Mouse (Mus musculus): ENCODE results near the gene Myo1g.
"Not testable (repeated sequence)": the region's sequence is repeated elsewhere in the genome, so short reads cannot be mapped to it uniquely, and the experiment has no call there.

Myo1g gene

DNA sequence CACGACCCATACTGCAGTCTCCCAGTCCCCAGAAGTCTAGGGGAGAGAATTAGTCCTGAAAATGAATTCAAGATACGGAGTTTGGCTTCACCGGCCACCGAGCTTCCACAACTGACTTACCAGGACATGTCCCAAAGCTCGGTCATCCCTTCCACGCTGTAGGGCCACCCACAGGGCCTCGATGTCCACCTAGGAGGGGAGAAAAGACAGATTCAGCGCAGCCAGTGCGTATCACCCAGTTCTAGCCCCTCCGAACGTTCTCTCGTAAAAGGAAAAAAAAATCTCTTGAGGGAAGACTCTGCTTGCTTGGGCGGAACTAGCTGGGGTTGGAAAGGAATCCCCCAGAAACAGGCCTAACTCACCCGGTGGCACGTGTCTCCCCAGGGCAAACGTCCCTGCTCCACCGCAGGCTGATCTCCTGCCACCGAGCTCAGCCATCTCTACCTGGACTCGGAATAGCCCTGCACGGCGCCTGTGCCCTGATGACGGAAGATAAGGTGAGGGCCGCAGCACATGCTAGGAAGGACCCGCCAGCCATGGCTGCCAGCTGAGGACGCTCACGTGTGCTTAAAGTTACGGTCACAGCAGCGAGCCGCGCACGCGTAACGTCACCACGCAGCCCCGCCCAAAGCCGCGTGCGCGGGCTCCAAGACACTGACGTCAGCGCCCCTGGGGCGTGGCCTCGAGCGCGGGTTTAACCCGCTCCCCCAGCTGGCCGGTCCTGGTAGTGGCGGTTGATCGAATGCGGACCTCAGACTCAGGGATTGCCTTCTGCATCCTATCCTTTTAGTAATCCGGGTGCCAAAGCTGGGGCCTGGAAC lies 7.6 kb upstream of the Myo1g start:
- peak; percentile 99 for DNase-seq

DNA sequence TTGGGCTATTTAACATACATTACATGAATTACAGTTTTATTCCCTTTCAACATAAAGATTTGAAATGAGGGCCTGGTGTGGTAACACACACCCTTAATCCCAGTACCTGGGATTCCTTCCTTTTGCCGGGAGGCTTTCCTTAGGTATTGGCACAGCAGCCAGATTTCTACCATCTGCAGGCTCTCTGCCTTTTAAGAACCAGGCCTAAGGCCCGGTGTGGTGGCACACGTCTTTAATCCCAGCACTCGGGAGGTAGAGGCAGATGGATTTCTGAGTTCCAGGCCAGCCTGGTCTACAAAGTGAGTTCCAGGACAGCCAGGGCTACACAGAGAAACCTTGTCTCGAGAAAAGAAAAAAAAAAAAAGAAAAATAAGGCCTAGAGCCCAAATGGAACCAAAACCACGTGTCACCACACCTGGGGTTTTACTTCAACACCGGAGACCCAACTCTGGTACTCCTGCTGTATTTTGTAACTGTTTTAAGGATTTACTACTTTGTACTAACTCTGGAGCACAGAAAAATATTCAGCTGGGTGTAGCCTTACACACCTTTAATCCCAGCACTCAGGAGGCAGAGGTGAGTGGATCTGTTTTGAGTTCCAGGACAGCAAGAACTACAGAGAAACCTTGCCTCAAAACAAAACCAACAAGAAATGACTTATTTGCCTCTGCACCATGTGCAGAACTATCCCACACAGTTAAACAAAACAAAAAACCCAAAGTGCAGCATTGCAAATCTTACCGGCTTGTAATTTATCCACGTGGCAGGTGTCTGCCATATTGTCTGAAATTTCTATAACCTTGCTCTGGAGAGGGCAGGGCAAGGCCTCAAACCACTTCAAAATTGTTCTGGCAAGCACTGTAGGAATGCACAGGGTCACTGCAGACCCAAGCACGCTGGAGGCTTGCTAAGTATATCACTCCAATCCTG lies 6.8 kb upstream of the Myo1g start:
- DNase-seq: no peak

DNA sequence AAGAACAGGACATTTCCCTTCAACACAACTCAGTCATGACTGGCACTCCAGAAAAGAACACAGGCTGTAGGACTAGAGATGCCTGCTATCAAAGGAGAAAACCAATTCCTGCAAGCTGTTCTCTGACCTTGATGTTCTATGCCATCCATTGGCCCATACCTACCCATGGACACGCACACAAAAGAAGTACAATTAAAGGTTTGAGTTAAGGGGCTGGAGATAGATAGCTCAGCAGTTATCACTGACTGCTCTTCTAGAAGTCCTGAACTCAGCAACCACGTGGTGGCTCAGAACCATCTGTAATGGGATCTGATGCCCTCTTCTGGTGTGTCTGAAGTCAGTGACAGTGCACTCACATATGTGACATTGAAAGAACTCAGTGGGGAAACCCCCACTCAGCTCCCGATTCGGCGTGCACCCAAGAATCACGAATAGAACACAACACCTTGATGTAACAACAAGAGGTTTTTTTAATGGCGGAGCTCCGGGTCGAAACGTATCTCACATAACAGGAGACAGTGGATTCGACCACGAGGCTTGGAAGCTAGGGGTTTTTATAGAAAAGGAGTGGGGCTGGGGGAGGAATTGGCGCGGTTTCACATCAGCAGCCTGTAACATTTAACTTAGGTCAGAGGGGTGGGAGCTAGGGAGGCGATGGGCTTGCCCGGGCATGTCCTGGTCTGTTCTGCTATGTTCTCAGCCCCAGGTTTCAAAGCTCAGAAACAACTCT lies 5.9 kb upstream of the Myo1g start:
- DNase-seq: not testable (repeated sequence)

DNA sequence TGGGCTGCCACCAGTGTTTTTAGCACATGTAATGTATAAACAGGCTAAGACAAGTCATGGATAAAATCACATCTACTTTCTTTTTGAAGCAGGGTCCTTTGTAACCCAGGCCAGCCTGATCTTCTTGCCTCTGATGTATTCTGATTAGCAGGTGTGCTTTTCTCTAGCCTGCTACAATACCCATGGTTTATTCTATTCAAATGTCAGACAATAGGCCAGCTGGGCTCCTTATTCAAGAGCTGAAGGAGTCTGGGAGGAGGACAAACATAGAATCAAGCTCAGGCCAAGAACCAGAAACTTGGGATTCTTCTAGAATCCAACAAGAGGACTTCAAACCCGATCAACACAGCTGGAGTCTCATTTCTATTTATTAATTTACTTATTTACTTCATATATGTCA lies 4.5 kb upstream of the Myo1g start:
- no peak for DNase-seq

DNA sequence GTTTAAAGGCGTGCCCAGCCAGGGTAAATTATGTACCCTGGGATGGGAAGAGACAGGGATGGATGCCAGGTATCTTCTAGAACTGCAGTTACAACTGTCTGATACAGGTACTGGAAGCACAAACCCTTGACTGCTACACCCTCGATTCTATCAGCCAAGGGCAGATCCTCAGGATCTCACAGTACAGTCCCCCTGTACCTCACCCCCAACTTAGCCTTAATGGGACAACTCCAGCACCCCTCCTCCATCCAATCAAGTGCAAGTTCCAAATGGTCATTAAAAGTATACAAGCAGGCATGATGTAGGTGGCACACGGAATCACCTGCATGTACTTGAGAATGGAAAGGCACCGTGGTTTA lies 4.1 kb upstream of the Myo1g start:
- no peak for DNase-seq

DNA sequence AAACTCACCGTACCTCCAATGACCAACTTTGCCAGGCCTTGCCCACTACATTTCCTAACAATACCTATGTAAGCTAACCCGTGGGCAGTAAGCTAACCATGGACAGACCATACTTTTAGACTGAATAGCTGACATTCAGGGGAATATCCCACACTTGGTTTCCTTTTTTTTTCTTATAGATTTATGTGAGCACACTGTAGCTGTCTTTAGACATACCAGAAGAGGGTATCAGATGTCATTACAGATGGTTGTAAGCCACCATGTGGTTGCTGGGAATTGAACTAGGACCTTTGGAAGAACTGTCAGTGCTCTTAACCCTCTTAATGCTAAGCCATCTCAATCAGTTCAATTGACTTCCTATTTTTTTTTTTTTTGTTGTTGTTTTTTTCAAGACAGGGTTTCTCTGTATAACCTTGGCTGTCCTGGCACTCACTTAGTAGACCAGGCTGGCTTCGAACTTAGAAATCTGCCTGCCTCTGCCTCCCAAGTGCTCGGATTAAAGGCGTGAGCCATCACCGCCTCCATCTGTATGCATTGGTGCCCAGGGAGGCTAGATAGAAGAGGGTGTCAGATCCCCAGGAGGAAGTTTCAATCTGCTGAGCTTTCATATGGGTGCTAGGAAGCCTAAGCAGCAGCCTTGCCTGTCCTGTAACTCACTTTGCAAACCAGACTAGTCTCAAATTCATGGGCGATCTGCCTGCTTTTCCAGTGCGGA lies 3.6 kb upstream of the Myo1g start:
- DNase-seq: no peak

DNA sequence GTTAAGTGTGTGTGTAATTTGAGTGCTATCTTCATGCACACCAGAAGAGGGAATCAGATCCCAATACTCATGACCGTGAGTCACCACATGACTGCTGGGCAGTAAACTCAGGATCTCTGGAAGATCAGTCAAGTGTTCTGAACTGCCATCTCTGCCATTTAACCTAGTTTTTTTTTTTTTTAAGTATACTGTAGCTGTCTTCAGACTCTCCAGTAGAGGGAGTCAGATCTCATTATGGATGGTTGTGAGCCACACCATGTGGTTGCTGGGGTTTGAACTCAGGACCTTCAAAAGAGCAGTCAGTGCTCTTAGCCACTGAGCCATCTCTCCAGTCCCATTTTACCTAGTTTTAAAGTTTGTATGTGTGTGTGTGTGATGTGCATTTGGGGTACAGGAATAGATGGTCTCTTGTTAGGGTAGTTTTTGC lies 2.9 kb upstream of the Myo1g start:
- no peak for DNase-seq

DNA sequence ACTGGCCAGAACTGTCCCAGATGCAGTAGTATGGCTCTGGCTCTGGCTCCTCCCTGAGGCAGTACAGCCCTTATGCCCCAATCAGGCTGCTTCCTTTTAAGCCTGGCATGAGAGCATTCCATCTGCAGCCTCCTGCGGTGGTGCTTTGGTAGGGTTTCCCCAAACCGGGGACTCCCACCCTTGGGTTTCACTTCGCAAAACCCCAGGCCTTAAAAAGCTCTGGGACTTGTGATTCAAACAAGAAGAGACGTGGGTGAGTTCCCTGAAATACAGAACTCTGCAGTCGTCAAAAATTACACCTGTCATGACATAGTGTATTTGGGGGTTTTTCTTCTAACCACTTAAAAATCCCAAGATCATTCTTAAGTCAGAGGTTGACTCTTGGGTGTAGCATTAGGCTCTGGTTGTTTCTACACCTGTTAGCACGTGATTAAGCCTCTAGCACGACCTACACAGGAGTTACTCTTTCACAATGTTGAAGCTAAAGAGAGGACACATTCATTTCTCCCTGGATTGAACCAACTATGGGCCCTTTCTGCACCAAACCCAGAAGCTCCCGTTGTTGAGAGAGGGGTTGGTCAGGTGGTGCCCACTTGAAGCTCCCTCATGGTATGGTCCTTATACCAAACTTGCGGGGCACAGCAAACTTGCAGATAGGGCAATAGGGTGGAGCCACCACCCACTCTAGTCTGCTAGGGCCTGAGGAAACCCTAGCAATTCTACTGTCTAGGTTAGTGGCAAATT lies 2.2 kb upstream of the Myo1g start:
- no peak for DNase-seq

DNA sequence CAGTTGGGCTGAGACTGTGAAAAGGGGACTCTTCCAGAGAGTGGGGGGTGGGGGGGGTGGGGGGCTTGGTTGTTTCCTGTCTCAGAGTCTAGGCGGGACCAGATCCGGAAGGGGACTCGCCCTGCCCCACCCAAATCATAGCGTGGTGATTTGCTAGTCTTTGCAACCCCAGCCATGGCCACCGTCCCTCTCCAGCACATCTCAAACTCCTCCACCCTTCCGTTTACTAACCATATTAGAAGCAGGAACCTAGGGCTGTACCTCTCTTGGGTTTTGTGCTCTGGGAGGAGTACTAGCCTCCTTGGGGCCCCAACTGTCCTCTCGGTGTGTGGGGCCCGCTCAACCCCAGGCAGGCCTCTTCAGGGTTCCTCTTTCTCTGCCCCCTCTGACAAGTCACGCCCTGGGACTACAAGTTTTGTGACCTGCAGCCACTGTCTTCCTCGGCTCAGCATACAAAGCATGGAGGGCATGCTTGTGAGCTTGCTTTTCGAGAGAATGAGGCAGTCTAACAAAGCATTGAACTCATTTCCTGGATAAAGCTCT lies 1.2 kb downstream of the Myo1g start:
- no peak for DNase-seq

DNA sequence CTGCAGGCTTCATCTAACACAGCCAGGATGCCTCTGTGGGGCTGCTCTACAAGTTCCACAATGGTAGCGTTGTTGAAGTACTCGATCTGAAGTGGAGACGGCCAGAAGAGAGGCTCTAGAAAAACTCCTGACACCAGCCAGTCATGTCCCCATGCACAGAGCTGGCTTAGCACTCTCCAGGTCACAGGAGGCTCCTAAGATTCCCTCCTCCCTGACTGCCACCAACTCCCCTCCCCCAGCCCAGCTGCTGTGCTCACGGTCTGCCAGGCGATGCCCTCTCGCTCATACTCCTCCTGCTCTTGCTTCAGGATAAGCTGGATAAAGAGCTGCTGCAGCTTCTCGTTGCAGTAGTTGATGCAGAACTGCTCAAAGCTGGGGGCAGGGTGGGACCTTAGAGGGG lies 5.9 kb downstream of the Myo1g start:
- DNase-seq: no peak

DNA sequence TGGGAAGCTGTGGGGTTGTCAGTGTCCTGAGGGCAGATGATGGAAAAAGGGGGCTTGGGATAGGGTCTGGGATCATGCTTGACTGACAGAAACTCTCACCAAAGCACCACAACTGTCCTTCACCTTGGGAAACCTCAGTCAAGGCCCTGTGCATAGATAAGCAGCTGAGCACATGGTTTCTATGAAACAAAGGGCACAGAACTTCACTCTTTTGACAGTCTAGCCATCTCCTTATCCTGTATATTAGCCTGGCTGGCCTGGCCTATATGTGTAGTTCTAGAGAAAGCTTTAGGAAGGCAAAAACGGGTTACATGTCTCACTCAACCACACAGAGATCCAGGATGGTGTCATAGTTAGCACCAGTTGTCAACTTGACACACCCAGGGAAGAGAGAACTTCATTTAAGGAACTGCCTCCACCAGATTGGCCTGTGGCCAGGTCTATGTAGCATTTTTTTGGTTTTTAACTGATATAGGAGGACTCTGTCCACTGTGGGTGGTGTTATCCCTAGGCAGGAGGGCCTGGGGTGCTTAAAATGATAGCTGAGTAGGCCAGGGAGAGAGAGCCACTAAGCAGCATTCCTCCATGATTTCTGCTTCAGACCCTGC lies 12.4 kb downstream of the Myo1g start:
- DNase-seq: no peak

DNA sequence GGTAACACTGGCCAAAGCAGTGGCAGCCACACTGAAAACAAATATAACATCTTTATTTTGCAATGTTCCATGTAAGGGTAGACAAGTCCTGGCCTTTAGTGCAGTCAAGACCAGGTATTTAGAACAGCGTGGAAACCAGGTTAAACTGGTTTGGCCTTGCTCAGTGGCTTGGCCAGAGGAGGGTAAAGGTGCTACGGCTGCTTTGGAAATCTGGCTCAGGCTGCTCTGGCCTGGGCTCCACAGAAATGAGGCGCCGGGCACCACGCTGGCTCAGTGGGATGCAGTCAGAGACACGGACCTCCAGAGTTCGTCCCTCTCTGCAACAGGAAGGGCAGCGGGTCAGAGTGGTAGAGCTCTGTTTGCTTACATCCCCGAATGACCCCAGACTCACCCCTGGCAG lies 14.2 kb downstream of the Myo1g start:
- DNase-seq: no peak

DNA sequence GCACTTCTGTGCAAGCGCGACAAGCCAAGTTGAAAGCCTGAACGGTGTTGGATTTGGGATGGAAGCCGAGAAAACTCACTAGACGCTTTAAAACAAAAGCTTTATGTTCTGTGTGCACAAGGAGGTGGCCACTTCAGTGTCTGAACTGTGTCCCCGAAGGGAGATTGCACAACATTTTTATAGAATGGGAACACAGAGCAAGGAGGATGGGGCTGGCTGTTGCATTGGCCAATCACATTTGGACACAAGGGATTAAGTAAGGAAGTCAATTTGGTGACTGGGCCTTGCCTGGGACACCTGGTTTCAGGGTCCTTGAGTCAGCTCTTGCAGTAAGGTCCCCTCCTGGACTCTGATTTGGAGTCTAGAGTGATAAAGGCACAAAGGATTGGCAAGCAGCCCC lies 16.1 kb downstream of the Myo1g start:
- DNase-seq: no peak

DNA sequence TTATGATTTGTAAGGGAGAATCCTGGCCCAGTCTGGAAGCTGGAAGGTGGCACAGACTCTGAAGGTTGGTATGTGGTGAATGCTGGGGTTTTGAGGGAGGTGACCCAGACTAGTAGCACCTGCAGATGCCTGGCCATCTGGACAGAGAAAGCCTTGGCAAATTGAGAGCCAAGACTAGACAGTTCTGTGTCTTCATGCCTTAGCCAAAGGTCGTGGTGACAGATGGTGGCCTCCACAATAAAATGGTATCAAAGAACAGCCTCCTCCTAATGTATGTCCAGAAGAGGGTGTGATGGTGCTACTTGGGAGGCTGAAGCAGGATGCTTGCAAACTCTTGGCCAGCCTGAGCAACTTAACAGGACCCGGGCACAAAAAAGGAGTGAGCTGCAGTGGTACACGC lies 16.5 kb downstream of the Myo1g start:
- DNase-seq: peak; percentile 72

DNA sequence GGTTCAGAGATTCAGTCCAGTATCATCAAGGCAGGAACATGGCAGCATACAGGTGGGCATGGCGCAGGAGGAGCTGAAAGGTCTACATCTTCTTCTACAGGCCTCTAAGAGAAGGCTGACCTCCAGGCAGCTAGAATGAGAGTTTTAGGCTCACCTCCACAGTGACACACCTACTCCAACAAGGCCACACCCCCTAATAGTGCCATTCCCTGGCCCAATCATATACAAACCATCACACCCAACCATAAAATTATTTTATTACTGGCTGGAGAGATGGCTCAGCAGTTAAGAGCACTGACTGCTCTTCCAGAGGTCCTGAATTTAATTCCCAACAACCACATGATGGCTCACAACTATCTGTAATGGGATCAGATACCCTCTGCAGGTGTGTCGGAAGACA lies 18.3 kb downstream of the Myo1g start:
- DNase-seq: no peak

DNA sequence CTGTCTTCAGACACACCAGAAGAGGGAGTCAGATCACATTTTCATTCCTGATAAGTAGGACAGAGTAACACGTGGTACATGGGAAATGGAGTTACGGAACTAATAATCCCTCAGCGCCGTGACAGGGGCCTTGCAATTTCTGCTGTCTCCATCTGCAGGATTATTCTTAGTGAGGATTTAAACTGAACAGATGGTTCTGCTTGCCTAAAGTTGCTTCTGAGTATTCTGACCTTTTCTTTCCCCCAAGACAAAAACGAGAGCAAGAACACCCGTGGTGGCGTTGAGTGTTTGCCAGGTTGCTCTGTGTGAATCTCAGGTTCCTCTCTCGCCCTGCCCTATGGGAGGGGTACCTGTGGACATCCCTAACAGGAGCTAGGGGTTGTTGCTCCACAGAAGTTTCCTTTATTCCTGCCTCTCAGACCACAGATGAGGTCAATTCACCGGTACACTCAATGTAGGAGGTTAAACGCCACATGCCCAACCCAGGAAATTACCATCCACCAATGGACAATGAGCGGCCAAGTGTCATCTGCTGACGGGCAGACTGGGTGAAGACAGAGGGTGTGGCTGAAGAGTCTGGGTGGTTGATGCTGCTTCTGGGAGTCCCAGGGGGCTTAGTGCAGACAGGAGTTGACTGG lies 23.3 kb downstream of the Myo1g start:
- DNase-seq: peak; percentile 54

DNA sequence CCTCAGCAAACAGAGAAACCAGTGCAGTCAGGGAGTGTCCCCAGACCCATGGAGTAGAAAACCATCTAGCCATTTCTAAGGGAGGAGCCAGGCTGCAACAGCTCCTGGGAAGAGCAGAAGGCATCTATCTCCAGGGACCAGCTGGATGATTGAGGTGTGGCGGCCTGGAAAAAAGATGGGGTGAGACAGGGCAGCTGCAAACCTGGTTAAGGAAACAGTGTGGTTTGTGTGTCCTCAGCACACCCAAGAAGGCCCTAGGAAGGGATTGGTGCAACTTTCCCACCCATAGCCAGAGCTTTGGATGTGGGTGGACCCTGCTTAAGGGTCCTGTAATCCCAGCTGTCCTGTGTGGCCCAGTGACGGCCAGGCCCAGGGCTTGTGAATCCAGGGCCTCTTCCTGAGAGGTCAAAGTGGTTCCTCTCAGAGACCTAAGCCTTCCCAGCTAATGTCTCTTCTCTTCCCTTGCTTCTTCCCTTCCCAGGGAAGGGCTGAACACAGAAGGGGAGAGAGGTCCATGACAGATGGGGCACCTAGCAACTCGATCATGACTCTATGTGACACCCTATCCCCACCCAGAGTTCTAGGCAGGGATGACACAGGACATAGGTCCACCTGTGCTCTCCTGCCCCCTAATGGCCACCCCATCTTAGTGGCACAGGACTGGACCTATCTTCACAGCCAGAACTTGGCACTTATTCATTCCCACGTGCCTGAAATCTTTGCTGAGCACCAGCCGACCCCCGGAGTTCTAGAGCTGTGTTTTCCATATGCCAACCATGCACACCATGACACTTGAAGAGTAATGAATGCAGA lies 30.9 kb downstream of the Myo1g start:
- DNase-seq: peak; percentile 52

DNA sequence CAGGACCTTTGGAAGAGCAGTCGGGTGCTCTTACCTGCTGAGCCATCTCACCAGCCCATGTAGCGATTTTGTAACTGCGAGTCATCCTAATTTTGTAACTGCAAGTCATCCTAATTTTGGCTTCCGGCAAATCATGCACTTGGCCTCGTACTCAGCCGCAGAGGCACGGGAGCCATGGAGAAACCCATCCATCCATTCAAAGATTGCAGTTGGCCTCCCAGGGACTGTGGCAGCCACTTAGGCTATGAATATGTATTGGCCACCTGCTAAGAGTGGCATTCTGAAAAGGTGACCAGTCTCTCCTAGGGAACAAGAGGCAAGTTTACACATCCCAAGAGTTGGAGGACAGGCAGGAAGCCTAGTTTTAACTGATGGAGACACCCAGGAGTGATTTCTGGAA lies 31.5 kb downstream of the Myo1g start:
- no peak for DNase-seq

DNA sequence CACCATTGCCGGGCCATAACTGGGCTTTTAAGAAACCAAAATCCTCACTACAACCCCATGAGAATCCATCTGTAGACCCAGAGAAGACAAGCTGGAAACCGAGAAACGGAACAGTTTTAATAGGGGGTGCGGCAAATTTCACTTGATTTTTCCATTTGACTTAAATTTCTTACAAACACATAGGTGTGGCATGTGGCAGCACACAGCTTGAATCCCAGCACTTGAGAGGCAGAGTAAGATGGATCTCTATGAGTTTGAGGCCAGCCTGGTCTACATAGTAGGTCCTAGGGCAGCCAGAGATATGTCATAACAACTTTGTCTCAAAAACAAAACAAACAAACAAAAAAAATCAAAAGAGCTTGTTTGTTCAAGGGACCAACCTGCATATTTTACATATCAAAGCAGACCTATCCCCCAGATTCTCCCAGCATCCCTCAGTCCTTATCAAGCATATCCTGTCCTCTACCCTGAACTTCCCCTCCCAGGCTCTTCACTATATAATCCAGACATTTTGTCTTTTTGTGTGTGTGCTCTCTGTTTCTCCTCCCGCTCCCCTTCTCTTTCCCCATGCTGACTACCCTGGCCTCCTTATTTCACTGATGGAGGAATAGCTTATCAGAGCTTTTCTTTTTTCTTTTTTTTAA lies 32.6 kb downstream of the Myo1g start:
- DNase-seq: no peak
